Mouse (Mus musculus): ENCODE data around the gene Inhbc.

DNA sequence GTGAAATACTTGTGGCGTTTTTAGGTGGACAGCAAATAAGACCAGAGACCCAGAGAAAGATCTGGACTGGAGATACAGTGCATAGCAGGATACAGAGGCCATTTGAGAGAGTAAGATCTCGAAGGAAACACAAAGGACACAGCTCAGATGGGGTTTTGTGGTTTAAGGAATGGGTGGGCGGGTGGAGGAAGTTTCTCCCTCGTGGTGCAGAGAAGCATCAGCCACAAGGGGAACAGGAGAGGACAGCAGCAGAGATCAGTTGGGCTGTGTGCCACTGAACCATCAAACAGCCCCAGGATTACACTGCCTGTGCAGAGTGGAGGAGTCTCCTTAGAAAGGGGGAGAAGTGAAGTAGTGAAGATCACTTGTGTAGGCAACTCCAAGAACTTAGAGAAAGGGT lies 52.2 kb downstream of the Inhbc start:
- TF ChIP-seq CTCF (IDR thresholded peaks at IDR 0.05; ENCODE audit: extremely low read depth, insufficient read depth, insufficient read length, insufficient replicate concordance) (no peak), POLR2A (IDR thresholded peaks at IDR 0.05; ENCODE audit: low read depth, low read length) (no peak)
